Mouse (Mus musculus): ENCODE data around the gene Clcn2.

DNA sequence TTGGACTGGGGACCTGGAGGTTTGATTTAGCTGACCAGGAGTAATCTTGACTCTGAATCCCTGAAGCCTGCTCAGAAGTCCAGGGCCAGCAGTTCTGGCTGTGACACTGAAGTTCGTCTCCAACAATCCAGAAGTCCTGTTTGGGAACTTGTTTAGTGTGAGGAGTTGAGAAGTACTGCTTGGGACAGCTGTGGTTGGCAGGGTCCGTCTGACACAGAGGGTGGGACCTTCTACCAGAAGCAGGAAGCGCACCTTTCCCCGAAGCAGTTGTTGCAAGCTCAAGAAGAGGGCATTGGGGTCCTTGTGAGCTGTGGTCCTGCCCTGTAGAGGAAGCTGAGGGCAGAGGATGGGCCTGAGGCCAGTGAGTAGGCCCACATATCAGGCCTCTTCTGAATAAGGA lies 8.2 kb upstream of the Clcn2 start:
- TF ChIP-seq CTCF (IDR thresholded peaks at IDR 0.05; ENCODE audit: low read depth) (no peak), EP300 (IDR thresholded peaks at IDR 0.05; ENCODE audit: low read depth) (no peak)
